Mouse (Mus musculus) liver (tissue): ENCODE data around the gene Btbd2.
"Not testable (repeated sequence)": the region's sequence is repeated elsewhere in the genome, so short reads cannot be mapped to it uniquely, and the experiment has no call there.

ENCODE experiments used
- DNase-seq: peaks from one replicate; pipeline ENCODE4 v3.0.0-alpha.2; 2020; ENCODE audit warnings: mixed read lengths

The Btbd2 gene

GRCm38 (mm10) chr10:80669018-80669417 is 12.1 kb upstream of the Btbd2 start:
- no peak for DNase-seq

GRCm38 (mm10) chr10:80668614-80669013 is 11.7 kb upstream of the Btbd2 start:
- DNase-seq, result no peak

GRCm38 (mm10) chr10:80666837-80667412 is 10.1 kb upstream of the Btbd2 start:
- no peak for DNase-seq

- no peak for DNase-seq
Measured at GRCm38 (mm10) chr10:80665981-80666733, 9.3 kb upstream of the Btbd2 start.

GRCm38 (mm10) chr10:80665459-80665858 is 8.6 kb upstream of the Btbd2 start:
- DNase-seq, result no peak

- peak; percentile 44 for DNase-seq
Measured at GRCm38 (mm10) chr10:80665016-80665380, 8.1 kb upstream of the Btbd2 start.

GRCm38 (mm10) chr10:80664197-80665015 is 7.5 kb upstream of the Btbd2 start:
- peak; percentile 58 for DNase-seq

GRCm38 (mm10) chr10:80663485-80664196 is 6.8 kb upstream of the Btbd2 start:
- DNase-seq, result no peak

- peak; percentile 80 for DNase-seq
Measured at GRCm38 (mm10) chr10:80661149-80661548, 4.3 kb upstream of the Btbd2 start.

- DNase-seq, result peak; percentile 85
Measured at GRCm38 (mm10) chr10:80659213-80659612, 2.3 kb upstream of the Btbd2 start.

GRCm38 (mm10) chr10:80658841-80659202 is 2.0 kb upstream of the Btbd2 start:
- peak; percentile 73 for DNase-seq

GRCm38 (mm10) chr10:80658194-80658840 is 1.4 kb upstream of the Btbd2 start:
- no peak for DNase-seq

GRCm38 (mm10) chr10:80656130-80656862 is 575 bp downstream of the Btbd2 start:
- DNase-seq, result peak; percentile 99

- DNase-seq, result no peak
Measured at GRCm38 (mm10) chr10:80655406-80656129, 1.3 kb downstream of the Btbd2 start.

GRCm38 (mm10) chr10:80654866-80655265 is 2.0 kb downstream of the Btbd2 start:
- no peak for DNase-seq

- DNase-seq, result no peak
Measured at GRCm38 (mm10) chr10:80653156-80653720, 3.6 kb downstream of the Btbd2 start.

- DNase-seq, result no peak
Measured at GRCm38 (mm10) chr10:80650392-80650791, 6.5 kb downstream of the Btbd2 start.

GRCm38 (mm10) chr10:80649910-80650309 is 7.0 kb downstream of the Btbd2 start:
- not testable (repeated sequence) for DNase-seq

- no peak for DNase-seq
Measured at GRCm38 (mm10) chr10:80646936-80647335, 9.9 kb downstream of the Btbd2 start.

GRCm38 (mm10) chr10:80635345-80635744 is 21.5 kb downstream of the Btbd2 start:
- DNase-seq, result no peak

GRCm38 (mm10) chr10:80628925-80629324 is 27.9 kb downstream of the Btbd2 start:
- no peak for DNase-seq
